Mouse (Mus musculus) kidney, adult 2 months (tissue): ENCODE results near the gene Gm7929.
"Not testable (repeated sequence)": the region's sequence is repeated elsewhere in the genome, so short reads cannot be mapped to it uniquely, and the experiment has no call there.

Experiments used
- CTCF ChIP-seq: fragments of 200-500 bp; conservative IDR thresholded peaks from 2 replicates; pipeline ENCODE4 v1.5.1; 2011; ENCODE audit warnings: low read depth, mild to moderate bottlenecking, control low read depth, low read length, moderate library complexity, mixed read lengths; ENCODE audit not compliant: insufficient read depth, insufficient read length
- POLR2A ChIP-seq: fragments of 200-500 bp; IDR thresholded peaks from one replicate; pipeline ENCODE4 v1.6.1; 2011; ENCODE audit warnings: low read depth, low read length, control low read depth

DNA sequence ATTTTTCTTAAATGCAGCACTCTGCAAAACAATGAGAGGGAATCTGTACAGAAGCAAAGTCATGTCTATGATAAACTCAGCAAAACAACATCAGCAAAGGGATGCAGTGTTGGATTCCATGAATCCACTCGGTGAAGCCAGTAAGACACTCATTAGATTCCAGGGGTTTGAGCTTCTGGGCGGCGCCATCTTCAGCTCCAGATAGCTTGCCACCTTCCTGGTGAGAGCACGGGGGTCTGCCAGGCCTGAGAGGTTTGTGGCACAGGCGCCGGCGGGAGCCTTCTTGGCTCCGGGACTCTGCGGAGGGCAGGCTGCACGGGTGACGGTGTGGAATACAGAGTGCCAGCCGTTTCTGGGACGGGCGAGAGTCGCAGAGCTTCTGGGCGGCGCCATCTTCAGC lies 27.0 kb downstream of the Gm7929 start:
- TF ChIP-seq POLR2A, CTCF: not testable (repeated sequence)
